Mouse (Mus musculus) stomach, embryonic 14.5 days (tissue): ENCODE results near the gene Pgpep1l. TPM values are rescaled to one million over a fixed set of nuclear protein-coding genes. Genes with fewer than 3 reads are reported as not detected.

Source experiments
- ATAC-seq: fragments of 200-750 bp; cut with Nextera tagmentation; 2 replicates; pipeline ENCODE4 v1.8.0; 2017; ENCODE audit warnings: low read depth, moderate TSS enrichment; ENCODE audit not compliant: insufficient number of reproducible peaks, insufficient read depth, low FRiP score
- H3K27ac ChIP-seq: fragments of 300-500 bp; sonication (generic); 2 replicates; pipeline ENCODE4 v1.5.1; 2014; ENCODE audit warnings: mild to moderate bottlenecking, low read length, moderate library complexity, mixed read lengths
- H3K27me3 ChIP-seq: fragments of 300-500 bp; sonication (generic); 2 replicates; pipeline ENCODE4 v1.6.1; 2014; ENCODE audit warnings: low read length, control low read depth, mixed read lengths; ENCODE audit not compliant: control insufficient read depth, insufficient read depth
- H3K36me3 ChIP-seq: fragments of 300-500 bp; sonication (generic); 2 replicates; pipeline ENCODE4 v1.6.1; 2014; ENCODE audit warnings: mild to moderate bottlenecking, control low read depth, low read length, moderate library complexity, mixed read lengths; ENCODE audit not compliant: control insufficient read depth, insufficient read depth
- H3K4me1 ChIP-seq: fragments of 300-500 bp; sonication (generic); 2 replicates; pipeline ENCODE4 v1.6.1; 2014; ENCODE audit warnings: low read length, control low read depth, mixed read lengths; ENCODE audit not compliant: control insufficient read depth, insufficient read depth
- H3K4me2 ChIP-seq: fragments of 300-500 bp; sonication (generic); replicated peaks from 2 replicates; pipeline ENCODE4 v1.6.1; 2014; ENCODE audit warnings: low read depth, low read length, control low read depth
- H3K4me3 ChIP-seq: fragments of 300-500 bp; sonication (generic); 2 replicates; pipeline ENCODE4 v1.5.1; 2014; ENCODE audit warnings: low read depth, low read length, control low read depth
- H3K9ac ChIP-seq: fragments of 300-500 bp; sonication (generic); replicated peaks from 2 replicates; pipeline ENCODE4 v1.6.1; 2014; ENCODE audit warnings: low read depth, mild to moderate bottlenecking, control low read depth, low read length, moderate library complexity, mixed read lengths
- H3K9me3 ChIP-seq: fragments of 300-500 bp; sonication (generic); 2 replicates; pipeline ENCODE4 v1.6.1; 2016; ENCODE audit warnings: low read depth, low read length, control low read depth; ENCODE audit not compliant: control insufficient read depth
- WGBS: fragments of 180-500 bp; shearing (Covaris S2); extraction: QIAGEN DNeasy Blood & Tissue Kit; methylation state at CpG from one replicate; pipeline ENCODE4 v1.1.7; 2014; 5-methylcytosine and 5-hydroxymethylcytosine counted together
- polyA plus RNA-seq: library from polyadenylated mRNA; unstranded; fragments of >200 nt; fragmentation: Nextera tagmentation; extraction: Ambion mirVana; gene quantifications from 2 replicates; pipeline ENCODE4 v1.2.1, GENCODE M21; 2014

Pgpep1l gene
- polyA plus RNA-seq, 1 experiment from 2014 or later, result not detected

- no peaks in the 10 kb centered on the region for H3K9me3 ChIP-seq
- no peaks in the 10 kb centered on the region for H3K36me3 ChIP-seq
- 40% methylated on average over 8 of the region's 8 CpGs for WGBS
- H3K4me1 ChIP-seq, result peaks cover 16% of the 10 kb centered on the region; the same call in 1 of the 2 replicates
- no peak for ATAC-seq
- no peak overlapping the region for H3K9ac ChIP-seq
- H3K4me3 ChIP-seq, result no peak overlapping the region
- no peaks in the 10 kb centered on the region for H3K27me3 ChIP-seq
- no peak overlapping the region for H3K4me2 ChIP-seq
- H3K27ac ChIP-seq, result no peak overlapping the region
Measured at GRCm38 (mm10) chr7:68262612-68263200, 1.3 kb downstream of the Pgpep1l start.

DNA sequence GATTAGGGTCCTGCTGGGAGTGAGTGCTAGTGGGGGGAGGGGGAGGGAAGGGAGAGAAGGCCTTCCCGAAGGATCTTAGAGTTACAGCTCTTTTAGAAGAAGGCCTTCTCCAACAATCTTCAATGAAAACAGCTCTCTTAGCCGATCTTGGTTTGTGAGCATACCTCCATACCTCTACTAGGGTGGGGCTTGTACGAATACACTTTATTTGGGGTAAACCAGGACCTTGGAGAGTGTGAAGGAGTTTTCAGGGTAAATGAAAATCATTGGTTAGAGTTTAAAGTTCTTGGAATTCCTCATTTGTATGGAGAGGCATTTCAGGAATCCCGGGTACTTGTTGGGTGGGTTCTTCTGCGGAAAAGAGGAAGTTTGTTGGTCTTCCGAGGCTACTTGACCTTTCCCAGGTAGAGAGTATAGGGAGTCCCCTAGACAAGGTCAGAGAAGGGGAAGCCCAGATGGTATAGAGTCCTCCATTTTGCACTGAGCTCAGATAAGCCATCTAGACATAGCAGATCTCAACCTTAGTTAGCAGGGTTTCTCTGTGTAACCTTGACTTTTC lies 4.4 kb downstream of the Pgpep1l start:
- 51% methylated on average over 6 of the region's 6 CpGs for WGBS

GRCm38 (mm10) chr7:68258326-68259150 lies 5.5 kb downstream of the Pgpep1l start:
- Histone ChIP-seq H3K4me2 (no peak overlapping the region), H3K27ac (no peak overlapping the region), H3K4me1 (peaks cover 3% of the 10 kb centered on the region; the same call in 1 of the 2 replicates), H3K27me3 (no peaks in the 10 kb centered on the region), H3K36me3 (no peaks in the 10 kb centered on the region), H3K4me3 (no peak overlapping the region), H3K9ac (no peak overlapping the region), H3K9me3 (no peaks in the 10 kb centered on the region)
- WGBS, result 78% methylated on average over 17 of the region's 17 CpGs
- ATAC-seq, result no peak

More for the DNA sequence above, 4.4 kb downstream of the Pgpep1l start:
- Histone ChIP-seq H3K9me3 (no peaks in the 10 kb centered on the region), H3K4me2 (no peak overlapping the region), H3K36me3 (no peaks in the 10 kb centered on the region), H3K4me1 (peaks cover 14% of the 10 kb centered on the region; the same call in 1 of the 2 replicates), H3K27me3 (no peaks in the 10 kb centered on the region), H3K9ac (no peak overlapping the region), H3K4me3 (no peak overlapping the region), H3K27ac (no peak overlapping the region)
- ATAC-seq, result no peak

DNA sequence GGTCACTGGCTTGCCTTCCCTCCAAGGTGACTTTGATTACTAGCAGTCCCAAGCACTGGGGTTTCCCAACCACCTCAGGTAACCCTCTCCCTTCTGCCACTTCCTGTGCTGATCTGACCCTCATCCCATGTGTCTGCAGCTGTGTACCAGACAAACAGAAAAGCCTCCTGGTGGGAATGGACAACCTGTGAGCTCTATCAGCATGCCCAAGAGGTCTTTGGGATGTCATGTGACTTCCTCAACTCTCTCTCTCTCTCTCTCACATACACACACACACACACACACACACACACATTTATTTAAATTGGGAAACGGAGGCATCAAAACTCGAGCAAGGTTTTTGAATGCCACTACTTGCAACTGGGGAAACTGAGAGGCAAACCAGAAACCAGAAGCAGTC lies 6.3 kb downstream of the Pgpep1l start:
- Histone ChIP-seq H3K4me2 (no peak overlapping the region), H3K36me3 (no peaks in the 10 kb centered on the region), H3K4me3 (no peak overlapping the region), H3K27ac (no peak overlapping the region), H3K9me3 (no peaks in the 10 kb centered on the region), H3K27me3 (no peaks in the 10 kb centered on the region), H3K9ac (no peak overlapping the region), H3K4me1 (0 out of 2 replicates have a peak, but pooled peaks cover 3% of the 10 kb centered on the region)
- ATAC-seq, result no peak
- 79% methylated on average over 2 of the region's 2 CpGs for WGBS

DNA sequence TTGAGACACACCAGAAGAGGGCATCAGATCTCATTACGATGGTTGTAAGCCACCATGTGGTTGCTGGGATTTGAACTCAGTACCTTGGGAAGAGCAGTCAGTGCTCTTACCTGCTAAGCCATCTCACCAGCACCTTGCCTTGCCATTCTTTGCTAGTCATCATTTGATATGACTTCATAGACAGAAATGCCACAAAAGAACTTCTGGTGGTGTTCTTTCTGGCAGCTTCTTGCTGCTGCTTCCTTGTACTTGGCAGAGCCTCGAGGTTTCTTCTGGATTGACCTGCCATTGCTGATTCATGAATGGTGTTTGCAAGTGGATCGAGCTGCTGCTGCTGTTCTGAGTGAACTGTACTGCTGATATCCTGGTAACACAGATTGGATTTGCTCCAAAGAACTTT lies 13.1 kb downstream of the Pgpep1l start:
- Histone ChIP-seq H3K9me3 (no peaks in the 10 kb centered on the region; the same call in 1 of the 2 replicates), H3K27ac (no peak overlapping the region), H3K4me2 (no peak overlapping the region), H3K36me3 (no peaks in the 10 kb centered on the region), H3K27me3 (no peaks in the 10 kb centered on the region), H3K4me3 (no peak overlapping the region), H3K4me1 (no peaks in the 10 kb centered on the region), H3K9ac (no peak overlapping the region)
- 80% methylated on average over 3 of the region's 3 CpGs for WGBS
- no peak for ATAC-seq

- no peak overlapping the region for H3K4me3 ChIP-seq
- no peak overlapping the region for H3K27ac ChIP-seq
- no peak for ATAC-seq
- H3K4me2 ChIP-seq, result no peak overlapping the region
- H3K27me3 ChIP-seq, result no peaks in the 10 kb centered on the region
- 68% methylated on average over 1 of the region's 1 CpGs for WGBS
- no peak overlapping the region for H3K9ac ChIP-seq
- no peaks in the 10 kb centered on the region for H3K4me1 ChIP-seq
- H3K36me3 ChIP-seq, result no peaks in the 10 kb centered on the region
- H3K9me3 ChIP-seq, result no peaks in the 10 kb centered on the region; the same call in 1 of the 2 replicates
Measured at GRCm38 (mm10) chr7:68250411-68250810, 13.6 kb downstream of the Pgpep1l start.

DNA sequence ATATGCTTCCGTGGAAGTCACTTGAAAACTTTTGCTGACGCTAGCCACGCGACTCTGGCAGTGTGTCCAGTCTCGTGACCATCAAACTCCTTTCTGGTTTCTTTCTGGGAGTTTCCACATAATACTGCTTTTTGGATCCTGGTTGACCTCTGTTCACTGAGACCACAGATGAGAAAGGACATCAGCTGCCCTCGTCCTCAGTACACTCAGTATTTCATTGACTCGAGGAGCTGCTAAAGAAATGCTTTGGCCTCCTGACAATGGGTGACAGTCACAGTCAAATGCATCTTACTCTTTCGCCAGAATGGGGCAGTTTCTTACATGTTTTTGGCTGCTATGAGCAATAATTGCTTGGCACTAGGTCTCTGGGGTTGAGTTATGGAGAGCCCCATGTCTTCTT lies 17.8 kb downstream of the Pgpep1l start:
- H3K4me2 ChIP-seq, result no peak overlapping the region
- 76% methylated on average over 8 of the region's 8 CpGs for WGBS
- H3K4me1 ChIP-seq, result no peaks in the 10 kb centered on the region
- no peak overlapping the region for H3K4me3 ChIP-seq
- no peaks in the 10 kb centered on the region for H3K27me3 ChIP-seq
- no peaks in the 10 kb centered on the region for H3K36me3 ChIP-seq
- no peaks in the 10 kb centered on the region; the same call in 1 of the 2 replicates for H3K9me3 ChIP-seq
- H3K9ac ChIP-seq, result no peak overlapping the region
- H3K27ac ChIP-seq, result no peak overlapping the region
- ATAC-seq, result no peak

DNA sequence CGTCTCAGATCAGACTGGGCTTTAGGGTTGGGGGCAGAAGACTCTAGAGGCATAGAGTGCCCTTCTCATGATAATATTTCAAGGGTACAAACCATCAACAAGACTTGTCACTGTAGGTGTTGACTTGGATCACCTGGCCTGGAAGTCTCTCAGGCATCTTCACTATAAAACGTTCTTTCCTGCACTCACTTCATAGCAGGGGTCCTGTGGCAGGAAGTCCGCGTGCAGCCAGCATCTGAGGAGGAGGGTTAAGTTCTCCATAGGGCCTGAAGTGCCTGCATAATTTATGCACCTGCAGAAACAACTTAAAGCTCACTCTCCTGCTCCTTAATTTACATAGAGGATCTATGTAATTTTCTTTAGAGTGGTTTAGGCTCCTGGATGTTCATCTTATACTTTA lies 18.4 kb downstream of the Pgpep1l start:
- Histone ChIP-seq H3K27me3 (no peaks in the 10 kb centered on the region), H3K9ac (no peak overlapping the region), H3K9me3 (no peaks in the 10 kb centered on the region; the same call in 1 of the 2 replicates), H3K27ac (no peak overlapping the region), H3K36me3 (no peaks in the 10 kb centered on the region), H3K4me2 (no peak overlapping the region), H3K4me1 (no peaks in the 10 kb centered on the region), H3K4me3 (no peak overlapping the region)
- WGBS, result 44% methylated on average over 4 of the region's 4 CpGs
- no peak for ATAC-seq
